21 mouse cellular contexts compared by ENCODE assay signal in the genomic region with DNA sequence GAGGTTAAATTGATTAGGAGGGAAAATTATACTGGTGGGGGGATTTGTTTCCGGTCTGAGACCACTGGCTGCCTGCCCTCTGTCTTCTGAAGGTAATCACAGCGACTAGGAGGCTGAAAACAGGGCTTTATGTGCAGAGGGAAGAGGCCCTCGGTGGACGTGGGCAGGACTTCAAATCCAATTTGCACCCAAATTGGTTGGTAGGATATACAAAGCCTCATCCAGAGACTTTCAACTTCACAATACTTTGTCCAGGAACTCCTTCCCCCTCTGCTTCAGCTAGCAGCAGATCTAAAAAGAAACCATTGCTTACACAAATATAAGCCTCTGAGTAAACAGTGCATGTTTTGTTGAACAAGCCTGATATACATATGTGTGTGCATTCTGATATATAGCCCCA. TPM values are rescaled to one million over a fixed set of nuclear protein-coding genes. Genes with fewer than 3 reads are reported as not detected.
A peak's percentile ranks its signal among the peaks of the same experiment; 100 is the strongest.
DNase-seq lines count a peak whose midpoint lies in the region; ATAC-seq lines count a peak whose summit lies in the region.
"Had no signal": no experiment of that assay in that cellular context is flagged by ENCODE, and none has a peak within 500 bp of the region (broad histone marks: within the 10 kb centered on the region; RNA-seq: fewer than 3 reads in every experiment).

No protein-coding gene starts in this region.

- H3K4me2 ChIP-seq in forebrain, embryonic 15.5 days (replicated peaks): peak overlapping the region; percentile 46
- H3K4me2 ChIP-seq: hindbrain, embryonic 15.5 days; midbrain, embryonic 13.5 days had no signal

- H3K9me3 ChIP-seq in forebrain, embryonic 15.5 days: no peaks in the 10 kb centered on the region
- H3K9me3 ChIP-seq: hindbrain, embryonic 15.5 days; midbrain, embryonic 13.5 days had no signal

- no peak for ATAC-seq in forebrain, embryonic 15.5 days (replicated peaks)
- ATAC-seq in erythroblast, adult 5-6 weeks (replicated peaks; ENCODE audit: low FRiP score, poor library complexity, severe bottlenecking): no peak
- ATAC-seq: midbrain, embryonic 13.5 days had no signal

- H3K36me3 ChIP-seq in forebrain, embryonic 15.5 days: 0 out of 2 replicates have a peak, but pooled peaks cover 1% of the 10 kb centered on the region
- H3K36me3 ChIP-seq: hindbrain, embryonic 15.5 days; midbrain, embryonic 13.5 days had no signal

- no peaks in the 10 kb centered on the region for H3K27me3 ChIP-seq in forebrain, embryonic 15.5 days

- peaks cover 17% of the 10 kb centered on the region for H3K4me1 ChIP-seq in forebrain, embryonic 15.5 days

- H3K4me3 ChIP-seq in forebrain, embryonic 15.5 days: peak overlapping the region; percentile 72
- H3K4me3 ChIP-seq: erythroblast, embryonic 14.5 days; hindbrain, embryonic 15.5 days; midbrain, embryonic 13.5 days had no signal

- peak overlapping the region; percentile 100 for H3K27ac ChIP-seq in forebrain, embryonic 15.5 days (replicated peaks)
- H3K27ac ChIP-seq: hindbrain, embryonic 15.5 days; midbrain, embryonic 13.5 days had no signal

- 0% methylated on average over 4 of the region's 4 CpGs for WGBS in forebrain, embryonic 15.5 days

- peak; percentile 23 for DNase-seq in layer of hippocampus, adult 11-12 months (ENCODE audit: low spot score)
- no peak for DNase-seq in layer of hippocampus, adult 18-20 months (ENCODE audit: low spot score in 2 of 2)
- DNase-seq in right cerebral cortex, postnatal 10 days (ENCODE audit: low spot score in 2 of 2): peak; percentile 40 to 61
- DNase-seq in right cerebral cortex, postnatal 25 days: no peak
- DNase-seq in ovary, adult 18-20 months (ENCODE audit: low spot score): no peak
- DNase-seq: cerebellum, adult 2 months; kidney, adult 9 months; lung, adult 2 months; lung, postnatal 4 days had no signal

- peak overlapping the region; percentile 97 for H3K9ac ChIP-seq in forebrain, embryonic 15.5 days (replicated peaks)
- H3K9ac ChIP-seq: hindbrain, embryonic 15.5 days; midbrain, embryonic 13.5 days had no signal

RNA-seq across cellular contexts. Expression of a gene that starts 2.0 kb away (rescaled TPM):
- 100 to 1,000 TPM; 147 to 152 TPM for total RNA-seq in layer of hippocampus, adult 18-20 months (2021)
- polyA plus RNA-seq in forebrain, embryonic 15.5 days (2015; fragmentation: Nextera tagmentation; extraction: Ambion mirVana): 110 and 111 TPM in 2 replicates
- not detected in 2 replicates for total RNA-seq in erythroblast, adult 5-6 weeks (2015; ENCODE audit: low replicate concordance)
- not detected in 2 replicates for total RNA-seq in erythroblast, adult 5-6 weeks (2017; ENCODE audit: low replicate concordance)
- total RNA-seq: liver, adult 2 months had no signal
- polyA plus RNA-seq: C2C12; cerebellum, adult 2 months; gonadal fat pad, adult 2 months; large intestine, adult 2 months; liver, adult 2 months; urinary bladder, adult 2 months had no signal

RNA-seq across cellular contexts. Expression of a gene that starts 4.5 kb away (rescaled TPM):
- 1 to 10 TPM; 8.6 to 8.9 TPM for total RNA-seq in layer of hippocampus, adult 18-20 months (2021)
- polyA plus RNA-seq in forebrain, embryonic 15.5 days (2015; fragmentation: Nextera tagmentation; extraction: Ambion mirVana): 2.8 and 3.0 TPM in 2 replicates
- not detected in 2 replicates for total RNA-seq in erythroblast, adult 5-6 weeks (2015; ENCODE audit: low replicate concordance)
- not detected in 2 replicates for total RNA-seq in erythroblast, adult 5-6 weeks (2017; ENCODE audit: low replicate concordance)
- total RNA-seq: liver, adult 2 months had no signal
- polyA plus RNA-seq: C2C12; cerebellum, adult 2 months; erythroblast, embryonic 14.5 days; gonadal fat pad, adult 2 months; heart, embryonic 16.5 days; hindbrain, embryonic 15.5 days; large intestine, adult 2 months; liver, adult 2 months; lung, adult 2 months; neural tube, embryonic 11.5 days; urinary bladder, adult 2 months had no signal

Comparison
In these comparisons a context has a peak if more than half of its experiments do, and no peak if none do; other contexts are left out.
1. DNase-seq: peak in layer of hippocampus, adult 11-12 months (single experiment) and right cerebral cortex, postnatal 10 days (2 of 2); none in layer of hippocampus, adult 18-20 months (0 of 2), right cerebral cortex, postnatal 25 days (single experiment) and ovary, adult 18-20 months (single experiment).
2. RNA of a gene that starts 2.0 kb away (total RNA-seq): 147 to 152 TPM in layer of hippocampus, adult 18-20 months; not detected in erythroblast, adult 5-6 weeks; every median in the first group is over 100 times any median in the second.
3. RNA of a gene that starts 4.5 kb away (total RNA-seq): 8.6 to 8.9 TPM in layer of hippocampus, adult 18-20 months; not detected in erythroblast, adult 5-6 weeks; every median in the first group is over 4 times any median in the second.